Mouse (Mus musculus) forebrain, embryonic 10.5 days (tissue): ENCODE results near the gene Rreb1. TPM values are rescaled to one million over a fixed set of nuclear protein-coding genes. Genes with fewer than 3 reads are reported as not detected.
A peak's percentile ranks its signal among the peaks of the same experiment; 100 is the strongest.

Experiments
- DNase-seq: peaks from one replicate; pipeline ENCODE4 v3.0.0-alpha.2; 2017; ENCODE audit warnings: low spot score; ENCODE audit errors: extremely low spot score
- H3K27ac ChIP-seq: fragments of 300-500 bp; sonication (generic); 2 replicates; pipeline ENCODE4 v1.5.1; 2016; ENCODE audit warnings: mild to moderate bottlenecking
- H3K27me3 ChIP-seq: fragments of 300-500 bp; sonication (generic); 2 replicates; pipeline ENCODE4 v1.6.1; 2016; ENCODE audit warnings: mild to moderate bottlenecking; ENCODE audit not compliant: poor library complexity, severe bottlenecking
- H3K36me3 ChIP-seq: fragments of 300-500 bp; sonication (generic); replicated peaks from 2 replicates; pipeline ENCODE4 v1.6.1; 2016; ENCODE audit warnings: mild to moderate bottlenecking, moderate library complexity
- H3K4me1 ChIP-seq: fragments of 300-500 bp; sonication (generic); 2 replicates; pipeline ENCODE4 v1.6.1; 2016
- H3K4me3 ChIP-seq: fragments of 300-500 bp; sonication (generic); 2 replicates; pipeline ENCODE4 v1.5.1; 2016; ENCODE audit warnings: mild to moderate bottlenecking, moderate library complexity
- H3K9me3 ChIP-seq: fragments of 300-500 bp; sonication (generic); 2 replicates; pipeline ENCODE4 v1.6.1; 2016; ENCODE audit warnings: mild to moderate bottlenecking, moderate library complexity
- WGBS: fragments of 180-500 bp; shearing (Covaris S2); methylation state at CpG from one replicate; pipeline ENCODE4 v1.1.7; 2016; 5-methylcytosine and 5-hydroxymethylcytosine counted together
- polyA plus RNA-seq: library from polyadenylated mRNA; unstranded; fragments of >200 nt; fragmentation: Nextera tagmentation; extraction: Ambion mirVana; gene quantifications from 2 replicates; pipeline ENCODE4 v1.2.1, GENCODE M21; 2016

Rreb1 gene
- polyA plus RNA-seq, 1 experiment from 2014 or later, result 6.6 TPM

DNA sequence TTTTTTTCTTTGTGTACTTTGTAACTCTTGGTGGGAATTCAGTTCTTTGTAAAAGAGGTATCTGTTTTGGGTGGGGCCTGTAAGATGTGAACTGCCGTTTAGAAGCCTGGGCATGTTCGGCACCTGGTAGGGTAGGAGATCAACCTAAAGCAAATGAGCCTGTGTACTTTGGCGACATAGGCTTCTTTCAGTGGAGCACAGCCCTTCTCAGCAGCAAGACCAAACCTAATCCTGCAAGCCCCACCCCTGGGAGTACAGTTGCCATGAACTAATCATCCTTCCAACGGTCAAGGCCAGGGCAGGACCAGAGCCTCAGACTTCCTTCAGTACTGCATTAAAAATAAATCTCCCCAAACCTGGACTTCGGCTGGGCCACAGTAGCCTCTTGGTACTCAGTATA, 101.4 kb downstream of the Rreb1 start:
- Histone ChIP-seq H3K36me3 (no peaks in the 10 kb centered on the region), H3K27ac (peak overlapping the region; percentile 36; the same call in 1 of the 2 replicates), H3K4me1 (peaks cover 32% of the 10 kb centered on the region), H3K4me3 (no peak overlapping the region), H3K9me3 (no peaks in the 10 kb centered on the region), H3K27me3 (no peaks in the 10 kb centered on the region)
- 78% methylated on average over 5 of the region's 5 CpGs for WGBS
- no peak for DNase-seq

DNA sequence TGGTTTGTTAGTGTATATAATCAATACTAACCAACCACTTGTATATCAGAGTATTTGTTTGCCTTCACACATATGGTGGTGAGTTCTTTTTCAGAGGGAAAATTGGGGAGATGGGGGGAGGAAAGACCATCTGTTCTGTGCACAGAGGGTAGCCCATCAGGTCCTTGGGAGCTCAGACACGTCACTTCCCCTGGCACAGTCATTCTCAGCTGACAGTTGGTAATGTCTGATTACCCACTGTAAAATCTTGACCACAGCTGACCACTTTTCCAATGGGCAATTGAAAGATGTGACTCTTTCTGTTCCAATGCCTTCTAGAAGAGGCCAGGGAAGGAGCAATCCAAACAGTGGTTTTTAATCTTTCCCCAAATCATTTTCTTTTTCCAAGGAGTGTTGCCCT, 101.8 kb downstream of the Rreb1 start:
- Histone ChIP-seq H3K27me3 (no peaks in the 10 kb centered on the region), H3K4me3 (no peak overlapping the region), H3K36me3 (no peaks in the 10 kb centered on the region), H3K9me3 (no peaks in the 10 kb centered on the region), H3K27ac (0 out of 2 replicates have a peak overlapping the region, but pooled peaks have one; percentile 36), H3K4me1 (peaks cover 32% of the 10 kb centered on the region)
- DNase-seq, result no peak
- WGBS, result 62% methylated on average over 1 of the region's 1 CpGs

DNA sequence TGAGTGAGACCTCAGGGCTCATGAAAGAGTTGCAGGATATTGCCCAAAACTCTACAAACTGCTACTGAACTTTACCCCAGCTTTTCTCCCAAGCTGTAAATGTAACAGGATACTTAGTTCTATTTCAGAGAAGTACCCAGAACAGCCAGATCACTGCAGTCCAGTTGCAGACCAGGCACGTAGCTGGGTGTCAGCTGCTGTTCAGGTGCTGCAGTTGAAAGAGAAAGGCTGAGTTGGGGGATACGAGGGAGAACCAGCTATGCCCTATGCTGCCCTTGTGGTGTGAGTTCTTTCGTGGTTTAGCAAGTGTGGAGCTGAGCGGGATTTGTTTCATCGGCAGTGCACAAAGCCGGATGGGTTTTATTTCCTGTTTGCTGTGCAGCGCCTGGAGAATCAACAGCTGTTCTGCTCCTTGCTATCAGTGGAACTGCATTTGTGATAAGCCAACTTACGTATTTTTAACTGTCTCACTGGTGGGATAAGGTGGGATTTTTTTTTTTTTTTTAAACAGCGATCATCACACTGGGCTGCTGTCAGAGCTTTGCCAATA, 102.5 kb downstream of the Rreb1 start:
- 76% methylated on average over 9 of the region's 9 CpGs for WGBS
- DNase-seq, result no peak
- Histone ChIP-seq H3K4me3 (no peak overlapping the region), H3K27me3 (no peaks in the 10 kb centered on the region), H3K27ac (0 out of 2 replicates have a peak overlapping the region, but pooled peaks have one; percentile 36), H3K4me1 (peaks cover 32% of the 10 kb centered on the region), H3K36me3 (no peaks in the 10 kb centered on the region), H3K9me3 (no peaks in the 10 kb centered on the region)

DNA sequence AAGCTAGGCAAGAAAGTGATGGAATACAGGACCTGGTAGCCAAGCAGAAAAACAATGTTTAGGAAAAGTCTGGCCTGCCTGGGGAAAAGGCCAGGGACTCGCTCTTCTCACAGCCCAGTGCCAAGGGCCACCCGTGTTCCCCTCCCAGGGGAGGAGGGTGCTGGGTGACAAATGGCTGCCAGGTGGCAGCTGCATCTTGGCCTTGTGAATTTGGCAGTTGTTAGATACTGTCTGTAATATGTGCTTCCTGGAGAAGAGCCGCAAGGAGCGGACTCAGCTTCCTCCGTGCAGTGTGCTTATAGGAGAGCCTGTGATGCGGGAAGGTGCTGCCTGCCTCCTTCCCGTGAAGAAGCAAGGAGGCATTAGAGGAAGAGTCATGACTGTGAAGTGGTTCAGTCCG, 104.3 kb downstream of the Rreb1 start:
- Histone ChIP-seq H3K4me3 (no peak overlapping the region), H3K36me3 (no peaks in the 10 kb centered on the region), H3K9me3 (no peaks in the 10 kb centered on the region), H3K27me3 (no peaks in the 10 kb centered on the region), H3K4me1 (peaks cover 18% of the 10 kb centered on the region), H3K27ac (no peak overlapping the region)
- DNase-seq, result no peak
- 92% methylated on average over 8 of the region's 8 CpGs for WGBS

DNA sequence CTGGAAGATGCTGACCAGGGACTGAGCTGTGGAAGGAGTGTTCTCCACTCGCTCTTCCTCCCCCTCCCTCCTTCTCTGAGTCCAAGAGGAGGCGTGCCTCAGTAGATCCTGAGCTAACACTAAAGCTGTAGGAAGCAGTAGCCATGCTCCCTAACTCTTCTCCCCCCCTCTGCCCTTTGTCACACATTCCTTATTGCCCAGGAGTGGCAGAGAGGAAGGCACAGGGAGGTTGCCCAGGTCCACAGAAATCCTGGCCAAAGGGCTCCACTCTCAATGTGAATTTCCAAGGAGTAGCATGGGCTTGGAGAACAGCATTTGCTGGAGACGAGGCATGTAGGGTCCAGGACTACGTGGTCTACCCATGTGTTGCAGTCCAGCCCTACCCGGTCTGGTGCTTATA, 104.8 kb downstream of the Rreb1 start:
- DNase-seq, result no peak
- no peaks in the 10 kb centered on the region for H3K9me3 ChIP-seq
- H3K27ac ChIP-seq, result no peak overlapping the region; the same call in 1 of the 2 replicates
- no peak overlapping the region for H3K4me3 ChIP-seq
- H3K36me3 ChIP-seq, result no peaks in the 10 kb centered on the region
- peaks cover 17% of the 10 kb centered on the region for H3K4me1 ChIP-seq
- no peaks in the 10 kb centered on the region for H3K27me3 ChIP-seq
- 90% methylated on average over 5 of the region's 5 CpGs for WGBS

DNA sequence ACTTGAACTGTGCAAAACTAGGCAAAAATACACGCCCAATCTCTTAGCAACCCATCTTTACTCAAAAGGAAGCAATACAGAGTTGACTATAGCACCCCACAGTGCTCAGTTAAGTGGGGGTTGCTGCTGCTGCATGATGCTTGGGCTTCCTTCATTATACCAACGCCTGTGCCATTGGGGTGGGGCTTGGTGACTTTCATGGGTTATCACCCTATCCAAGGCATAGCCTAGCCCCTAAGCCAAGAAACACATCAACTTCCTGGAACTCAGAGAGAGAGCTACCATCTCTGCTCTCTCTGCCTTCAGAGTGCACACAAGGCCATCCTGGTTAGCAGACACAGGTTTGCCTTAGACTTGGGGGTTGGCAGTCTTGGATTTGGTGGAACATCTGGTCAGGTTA, 107.2 kb downstream of the Rreb1 start:
- 88% methylated on average over 2 of the region's 2 CpGs for WGBS
- no peak for DNase-seq
- peaks cover 6% of the 10 kb centered on the region for H3K4me1 ChIP-seq

DNA sequence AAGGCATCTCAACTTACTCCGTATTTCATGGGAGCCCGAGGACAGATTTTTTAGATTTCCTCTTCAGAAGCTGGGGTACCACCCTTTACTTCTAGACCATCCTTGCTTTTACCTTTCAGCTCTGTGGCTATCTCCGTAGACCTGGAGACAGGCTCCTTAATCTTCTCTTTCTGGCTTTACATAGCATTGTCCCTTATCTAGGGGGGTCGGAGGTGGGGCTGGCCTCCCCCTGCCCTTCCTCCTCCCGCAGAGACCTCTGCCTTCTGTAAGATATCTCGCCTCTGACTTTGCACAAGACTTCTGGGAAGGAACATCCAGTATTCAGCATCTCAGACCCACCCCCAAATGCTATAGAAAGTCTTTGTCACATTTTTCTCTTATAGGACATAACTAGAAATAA, 107.8 kb downstream of the Rreb1 start:
- 88% methylated on average over 6 of the region's 6 CpGs for WGBS
- no peak overlapping the region for H3K27ac ChIP-seq

More for the DNA sequence above, 107.2 kb downstream of the Rreb1 start:
- H3K36me3 ChIP-seq, result peaks cover 4% of the 10 kb centered on the region; the same call in 1 of the 2 replicates
- H3K27me3 ChIP-seq, result no peaks in the 10 kb centered on the region
- no peak overlapping the region for H3K4me3 ChIP-seq
- no peaks in the 10 kb centered on the region for H3K9me3 ChIP-seq
- no peak overlapping the region for H3K27ac ChIP-seq

DNA sequence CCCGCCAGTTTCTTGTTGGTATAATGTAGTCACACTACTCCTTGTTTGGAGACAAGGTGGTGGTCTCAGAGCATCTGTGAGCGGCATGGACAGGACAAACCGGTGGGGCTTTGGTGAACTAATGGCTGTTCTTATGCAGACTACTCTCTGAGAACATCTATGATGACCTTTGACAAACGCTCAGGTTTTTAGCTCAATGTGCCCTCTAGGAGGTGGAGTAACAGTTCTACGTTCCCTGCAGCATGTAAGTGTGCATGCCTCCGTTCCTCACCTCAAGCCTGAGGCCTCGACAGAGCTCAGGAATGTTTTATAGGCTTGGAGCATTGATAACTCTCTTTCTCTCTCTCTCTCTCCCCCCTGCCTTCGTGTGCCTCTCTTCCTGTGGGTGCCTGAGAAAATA, 116.6 kb downstream of the Rreb1 start:
- no peaks in the 10 kb centered on the region for H3K9me3 ChIP-seq
- H3K36me3 ChIP-seq, result peaks cover 48% of the 10 kb centered on the region
- H3K4me3 ChIP-seq, result no peak overlapping the region
- H3K27ac ChIP-seq, result no peak overlapping the region
- no peaks in the 10 kb centered on the region for H3K4me1 ChIP-seq
- no peak for DNase-seq
- H3K27me3 ChIP-seq, result no peaks in the 10 kb centered on the region
- 91% methylated on average over 8 of the region's 8 CpGs for WGBS

More for the DNA sequence above, 107.8 kb downstream of the Rreb1 start:
- Histone ChIP-seq H3K4me3 (no peak overlapping the region), H3K36me3 (peaks cover 6% of the 10 kb centered on the region; the same call in 1 of the 2 replicates), H3K27me3 (no peaks in the 10 kb centered on the region), H3K4me1 (peaks cover under 1% of the 10 kb centered on the region; the same call in 1 of the 2 replicates), H3K9me3 (no peaks in the 10 kb centered on the region)
- DNase-seq, result no peak

DNA sequence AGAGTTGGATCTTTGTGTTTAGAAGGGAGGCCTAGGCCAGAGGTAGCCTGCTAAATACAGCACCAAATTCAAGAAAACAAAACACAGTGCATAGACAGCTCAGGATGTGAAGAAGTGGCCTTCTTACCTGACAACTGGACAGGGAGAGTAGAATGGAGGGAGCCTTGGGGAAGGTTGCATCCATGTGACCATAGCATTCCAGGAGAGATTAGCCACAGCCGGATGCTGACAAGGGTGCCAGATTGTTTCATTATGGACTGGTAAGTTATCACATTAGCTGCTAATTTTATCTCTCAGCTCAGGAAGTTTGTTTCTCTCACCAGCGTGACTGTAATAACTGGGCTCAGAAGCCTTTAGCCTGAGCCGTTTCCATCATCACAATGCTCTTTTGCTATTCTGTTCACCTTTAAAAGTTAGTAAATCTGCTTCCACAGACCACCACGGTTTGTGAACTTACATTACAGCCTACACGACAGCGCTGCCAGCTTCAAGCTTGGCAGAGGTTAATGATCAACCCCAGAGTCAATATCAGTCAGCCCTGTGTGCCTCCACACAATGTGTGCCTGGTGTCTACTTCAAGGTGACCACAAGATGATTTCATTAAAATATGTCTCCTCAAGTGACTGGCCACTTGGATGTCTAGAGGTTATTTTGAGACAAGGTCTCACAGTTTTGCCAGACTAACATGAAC, 117.5 kb downstream of the Rreb1 start:
- H3K36me3 ChIP-seq, result peaks cover 54% of the 10 kb centered on the region

DNA sequence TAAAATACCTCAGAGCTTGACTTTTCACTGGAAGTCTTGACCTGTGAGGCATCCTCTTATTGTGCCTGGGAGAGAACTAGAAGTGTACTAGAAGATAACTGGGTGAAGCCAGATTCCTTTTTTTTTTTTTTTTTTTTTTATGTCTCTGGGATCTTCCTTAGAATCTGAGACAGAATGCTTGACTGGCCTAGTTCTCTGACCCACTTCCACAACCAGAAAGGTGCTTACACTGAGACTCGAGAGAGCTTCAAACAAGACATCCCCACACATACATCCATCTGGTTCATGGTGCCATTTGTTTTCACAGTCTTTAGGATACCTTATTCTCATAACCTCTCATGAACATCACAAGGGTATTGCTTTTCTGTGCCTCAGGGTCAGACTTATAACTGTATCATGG, 118.2 kb downstream of the Rreb1 start:
- no peaks in the 10 kb centered on the region for H3K4me1 ChIP-seq
- H3K4me3 ChIP-seq, result no peak overlapping the region
- H3K27ac ChIP-seq, result no peak overlapping the region
- no peaks in the 10 kb centered on the region for H3K9me3 ChIP-seq
- no peak for DNase-seq
- 90% methylated on average over 1 of the region's 1 CpGs for WGBS
- H3K27me3 ChIP-seq, result no peaks in the 10 kb centered on the region
- peaks cover 54% of the 10 kb centered on the region for H3K36me3 ChIP-seq

More for the DNA sequence above, 117.5 kb downstream of the Rreb1 start:
- Histone ChIP-seq H3K4me3 (no peak overlapping the region), H3K27ac (no peak overlapping the region), H3K27me3 (no peaks in the 10 kb centered on the region), H3K4me1 (no peaks in the 10 kb centered on the region), H3K9me3 (no peaks in the 10 kb centered on the region)
- WGBS, result 84% methylated on average over 6 of the region's 6 CpGs
- DNase-seq, result no peak

DNA sequence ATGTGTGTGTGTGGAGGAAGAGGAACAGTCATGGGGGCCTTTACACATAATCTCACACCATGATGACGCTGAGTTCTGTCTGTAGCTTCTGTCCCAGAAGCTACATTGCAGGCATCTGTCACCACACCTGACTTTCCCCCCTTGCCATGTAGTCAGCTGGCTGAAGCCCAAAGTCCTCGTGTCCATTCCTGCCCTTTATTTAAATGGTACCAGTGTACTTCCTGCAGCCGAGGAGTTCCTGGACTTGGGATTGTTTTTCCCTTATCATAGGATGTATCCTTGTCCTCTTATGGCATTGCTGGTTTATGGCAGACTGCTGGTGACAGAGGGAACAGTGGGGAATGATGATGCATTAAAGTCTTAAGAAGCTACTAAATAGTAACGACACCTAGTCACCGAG, 120.6 kb downstream of the Rreb1 start:
- 91% methylated on average over 5 of the region's 5 CpGs for WGBS
- Histone ChIP-seq H3K9me3 (no peaks in the 10 kb centered on the region), H3K27me3 (no peaks in the 10 kb centered on the region), H3K4me3 (no peak overlapping the region), H3K36me3 (peaks cover 47% of the 10 kb centered on the region), H3K4me1 (no peaks in the 10 kb centered on the region), H3K27ac (no peak overlapping the region)
- no peak for DNase-seq

DNA sequence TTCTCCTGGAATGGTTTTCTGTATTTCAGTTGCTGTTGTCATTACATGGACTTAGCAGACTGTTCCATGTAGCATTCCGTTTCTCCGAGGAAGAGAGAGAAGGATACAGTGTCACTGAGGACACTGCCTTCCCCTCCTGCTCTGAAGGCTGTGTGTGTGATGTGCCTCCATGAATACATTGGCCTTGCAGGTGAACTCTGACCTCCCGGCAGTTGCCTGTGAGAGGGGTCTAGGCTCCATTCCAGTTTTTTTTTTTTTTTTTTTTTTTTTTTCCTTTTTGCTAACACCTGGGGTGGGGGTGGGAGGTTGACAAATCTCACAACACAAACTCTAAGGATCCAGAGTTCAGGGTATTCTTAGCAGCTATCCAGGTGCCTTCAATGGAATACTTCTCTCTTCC, 124.8 kb downstream of the Rreb1 start:
- H3K27me3 ChIP-seq, result no peaks in the 10 kb centered on the region
- no peak overlapping the region for H3K27ac ChIP-seq
- 92% methylated on average over 3 of the region's 3 CpGs for WGBS
- no peak overlapping the region for H3K4me3 ChIP-seq
- H3K4me1 ChIP-seq, result no peaks in the 10 kb centered on the region
- no peak for DNase-seq
- no peaks in the 10 kb centered on the region for H3K9me3 ChIP-seq
- H3K36me3 ChIP-seq, result peaks cover 37% of the 10 kb centered on the region

DNA sequence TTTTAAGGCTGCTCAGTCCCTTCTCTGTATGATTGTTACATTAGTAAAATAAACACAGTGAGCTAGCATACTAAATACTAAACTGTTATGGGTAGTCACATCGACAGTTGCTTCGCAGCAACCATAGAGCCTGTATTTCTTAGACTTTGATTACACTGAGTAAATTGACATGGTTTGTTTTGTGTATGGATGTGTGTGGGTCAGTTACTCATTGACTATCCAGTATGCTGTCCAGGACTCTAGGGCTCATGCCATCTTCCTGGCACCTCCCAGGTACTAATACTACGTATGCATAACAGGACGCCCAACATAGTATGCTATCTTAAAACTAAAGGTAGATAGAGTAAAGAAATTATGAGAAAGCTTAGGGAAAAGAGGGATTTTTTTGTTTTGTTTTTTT, 125.3 kb downstream of the Rreb1 start:
- Histone ChIP-seq H3K27ac (no peak overlapping the region), H3K4me1 (no peaks in the 10 kb centered on the region), H3K27me3 (no peaks in the 10 kb centered on the region), H3K9me3 (no peaks in the 10 kb centered on the region), H3K4me3 (no peak overlapping the region), H3K36me3 (peaks cover 40% of the 10 kb centered on the region)
- DNase-seq, result no peak
- 97% methylated on average over 4 of the region's 4 CpGs for WGBS
